Mouse (Mus musculus) liver, postnatal 0 days (tissue): ENCODE measurements at regions not wholly inside any gene's neighbourhood (a gene's known extent, or its start where the extent isn't known, plus 50 kb on each side); places are given as distances from the start of the nearest gene placed in this dataset.

ENCODE experiments used
- CTCF ChIP-seq: sonication (generic); IDR thresholded peaks from 2 replicates; pipeline ENCODE4 v1.5.1; 2016; ENCODE audit warnings: antibody characterized with exemption, low read depth
- EP300 ChIP-seq: IDR thresholded peaks from 2 replicates; pipeline ENCODE4 v1.6.1; 2016; ENCODE audit warnings: antibody characterized with exemption, low read depth, mild to moderate bottlenecking

GRCm38 (mm10) chr2:72746476-72747215 lies 233.6 kb downstream of the Sp3 start:
- TF ChIP-seq EP300 (no peak), CTCF (no peak)
